Mouse (Mus musculus) erythroblast, embryonic 14.5 days (primary cell): ENCODE data around the gene Bmp8a. TPM values are rescaled to one million over a fixed set of nuclear protein-coding genes. Genes with fewer than 3 reads are reported as not detected.
"Not testable (repeated sequence)": the region's sequence is repeated elsewhere in the genome, so short reads cannot be mapped to it uniquely, and the experiment has no call there.

ENCODE experiments used
- H3K27me3 ChIP-seq: 2 replicates; pipeline ENCODE4 v1.6.1; 2012; ENCODE audit warnings: inconsistent platforms; ENCODE audit not compliant: control insufficient read depth
- H3K36me3 ChIP-seq: 2 replicates; pipeline ENCODE4 v1.6.1; 2012; ENCODE audit warnings: mild to moderate bottlenecking, inconsistent platforms; ENCODE audit not compliant: control insufficient read depth
- H3K4me1 ChIP-seq: 2 replicates; pipeline ENCODE4 v1.6.1; 2012; ENCODE audit warnings: inconsistent platforms; ENCODE audit not compliant: control insufficient read depth
- H3K4me3 ChIP-seq: replicated peaks from 2 replicates; pipeline ENCODE3; 2012; ENCODE audit warnings: moderate library complexity, mild to moderate bottlenecking, inconsistent platforms
- H3K9me3 ChIP-seq: 2 replicates; pipeline ENCODE4 v1.6.1; 2012; ENCODE audit warnings: low read length, inconsistent platforms, mixed read lengths; ENCODE audit not compliant: control insufficient read depth
- GATA1 ChIP-seq: IDR thresholded peaks from 2 replicates; pipeline ENCODE4 v1.6.1; 2012; ENCODE audit warnings: low read length, inconsistent platforms, mixed read lengths
- TAL1 ChIP-seq: IDR thresholded peaks from 3 replicates; pipeline ENCODE4 v1.6.1; 2012; ENCODE audit warnings: low read length, inconsistent platforms, mixed read lengths
- polyA plus RNA-seq: library from polyadenylated mRNA; stranded (reverse); fragments of >175 nt; gene quantifications from 2 replicates; pipeline ENCODE4 v1.2.3, GENCODE M21; 2012

Gene Bmp8a
- polyA plus RNA-seq, 1 experiment = not detected

DNA sequence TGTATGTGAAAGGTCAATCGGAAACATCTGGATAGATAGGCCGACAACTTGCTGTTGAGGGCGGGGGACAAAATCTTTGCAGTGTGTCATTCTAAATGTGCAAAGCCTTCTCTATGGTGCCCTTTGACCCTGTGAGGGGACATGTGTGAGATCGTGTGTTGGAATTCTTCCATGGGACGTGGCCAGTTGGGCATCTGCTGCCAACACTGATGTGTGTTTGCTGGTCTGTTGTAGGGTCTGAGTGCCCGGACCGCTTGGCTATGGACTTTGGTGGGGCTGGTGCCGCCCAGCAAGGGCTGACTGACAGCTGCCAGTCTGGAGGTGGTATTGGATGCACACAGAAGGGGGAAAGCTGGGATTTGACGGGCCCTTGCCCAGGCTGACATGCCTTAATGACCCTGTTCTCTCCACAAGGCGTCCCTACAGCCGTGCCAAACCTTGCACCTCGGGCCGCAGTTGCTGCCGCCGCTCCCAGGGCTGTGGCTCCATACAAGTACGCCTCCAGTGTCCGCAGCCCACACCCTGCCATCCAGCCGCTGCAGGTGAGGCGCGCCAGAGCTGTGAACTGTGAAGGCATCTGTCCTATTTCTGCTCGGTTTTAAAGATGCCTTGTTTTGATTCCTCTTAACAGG is 47.4 kb downstream of the Bmp8a start:
- Histone ChIP-seq H3K36me3 (peaks cover 100% of the 10 kb centered on the region), H3K4me1 (peaks cover 39% of the 10 kb centered on the region), H3K4me3 (no peak overlapping the region), H3K27me3 (no peaks in the 10 kb centered on the region), H3K9me3 (no peaks in the 10 kb centered on the region)
- TF ChIP-seq GATA1 (no peak), TAL1 (no peak)

GRCm38 (mm10) chr4:123295026-123295425 is 48.0 kb downstream of the Bmp8a start:
- not testable (repeated sequence) for H3K9me3 ChIP-seq, H3K27me3 ChIP-seq, H3K4me3 ChIP-seq
- Histone ChIP-seq H3K4me1 (peaks cover 41% of the 10 kb centered on the region), H3K36me3 (peaks cover 100% of the 10 kb centered on the region)

GRCm38 (mm10) chr4:123293661-123294443 is 49.2 kb downstream of the Bmp8a start:
- H3K4me3 ChIP-seq = no peak overlapping the region
- H3K9me3 ChIP-seq = peaks cover 4% of the 10 kb centered on the region
- TF ChIP-seq GATA1 = no peak
- TF ChIP-seq TAL1 = no peak
- no peaks in the 10 kb centered on the region; the same call in 1 of the 2 replicates for H3K27me3 ChIP-seq
- peaks cover 52% of the 10 kb centered on the region for H3K4me1 ChIP-seq
- H3K36me3 ChIP-seq = peaks cover 100% of the 10 kb centered on the region

DNA sequence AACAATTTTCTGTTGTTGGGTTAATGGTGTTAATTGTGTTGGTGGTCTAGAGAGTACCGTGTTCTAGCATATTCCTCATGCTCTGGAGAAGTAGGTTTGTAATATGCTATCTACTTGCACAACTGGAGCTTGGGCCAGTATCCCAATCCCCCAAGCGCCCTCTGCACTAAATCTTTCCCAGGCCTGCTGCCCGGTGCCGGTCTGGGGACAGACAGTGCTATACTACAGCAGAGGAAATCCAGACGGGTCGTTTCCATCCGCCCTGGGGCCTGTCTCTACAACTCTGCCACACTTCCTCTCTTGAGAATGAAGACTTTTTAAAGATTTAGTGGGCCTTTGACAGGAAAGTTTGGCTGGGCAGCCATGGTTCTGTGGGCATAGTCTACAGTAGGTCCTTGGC is 50.1 kb downstream of the Bmp8a start:
- peaks cover 60% of the 10 kb centered on the region for H3K4me1 ChIP-seq
- H3K36me3 ChIP-seq = peaks cover 100% of the 10 kb centered on the region
- no peak for TF ChIP-seq TAL1
- TF ChIP-seq GATA1 = no peak
- no peak overlapping the region for H3K4me3 ChIP-seq
- peaks cover 8% of the 10 kb centered on the region for H3K9me3 ChIP-seq
- H3K27me3 ChIP-seq = no peaks in the 10 kb centered on the region; the same call in 1 of the 2 replicates

DNA sequence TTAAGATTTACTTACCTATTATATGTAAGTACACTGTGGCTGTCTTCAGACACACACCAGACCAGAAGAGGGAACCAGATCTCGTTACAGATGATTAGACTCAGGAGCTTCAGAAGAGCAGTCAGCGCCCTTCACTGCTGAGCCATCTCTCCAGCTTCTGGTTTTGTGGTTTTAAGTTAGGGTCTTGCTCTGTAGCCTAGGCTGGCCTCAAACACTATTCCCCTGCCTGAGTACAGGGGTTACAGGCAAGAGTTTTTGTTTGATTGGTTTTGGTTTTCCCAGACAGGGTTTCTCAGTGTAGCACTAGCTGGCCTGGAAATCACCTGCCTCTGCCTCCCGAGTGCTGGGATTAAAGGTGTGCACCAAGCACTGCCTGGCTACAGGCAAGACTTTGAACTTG is 50.7 kb downstream of the Bmp8a start:
- no peaks in the 10 kb centered on the region; the same call in 1 of the 2 replicates for H3K27me3 ChIP-seq
- H3K9me3 ChIP-seq = peaks cover 8% of the 10 kb centered on the region
- no peak overlapping the region for H3K4me3 ChIP-seq
- peaks cover 100% of the 10 kb centered on the region for H3K36me3 ChIP-seq
- TF ChIP-seq GATA1 (no peak), TAL1 (no peak)
- peaks cover 66% of the 10 kb centered on the region for H3K4me1 ChIP-seq

DNA sequence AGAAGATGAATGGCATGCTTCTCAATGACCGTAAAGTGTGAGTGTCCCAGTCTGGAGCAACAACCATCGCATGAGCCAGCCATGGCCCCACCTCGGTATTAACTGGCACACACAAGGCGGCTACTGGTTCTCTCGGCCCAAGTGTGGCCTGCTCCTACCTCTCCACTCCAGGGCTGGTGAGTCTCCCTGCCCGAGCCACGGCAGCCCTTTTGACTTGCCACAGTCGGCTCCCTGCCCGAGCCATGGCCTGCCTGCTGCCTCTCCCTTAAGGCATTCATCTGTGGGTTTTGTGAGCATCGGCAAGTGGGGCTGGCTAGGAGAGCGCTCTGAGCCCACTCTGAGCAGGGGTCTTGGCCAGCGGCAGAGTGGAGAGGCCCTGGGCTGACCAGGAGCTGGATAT is 54.0 kb downstream of the Bmp8a start:
- Histone ChIP-seq H3K9me3 (peaks cover 8% of the 10 kb centered on the region), H3K4me3 (peak overlapping the region; percentile 66), H3K27me3 (no peaks in the 10 kb centered on the region; the same call in 1 of the 2 replicates), H3K36me3 (peaks cover 100% of the 10 kb centered on the region), H3K4me1 (peaks cover 64% of the 10 kb centered on the region)
- TF ChIP-seq GATA1 = no peak
- TF ChIP-seq TAL1 = no peak

DNA sequence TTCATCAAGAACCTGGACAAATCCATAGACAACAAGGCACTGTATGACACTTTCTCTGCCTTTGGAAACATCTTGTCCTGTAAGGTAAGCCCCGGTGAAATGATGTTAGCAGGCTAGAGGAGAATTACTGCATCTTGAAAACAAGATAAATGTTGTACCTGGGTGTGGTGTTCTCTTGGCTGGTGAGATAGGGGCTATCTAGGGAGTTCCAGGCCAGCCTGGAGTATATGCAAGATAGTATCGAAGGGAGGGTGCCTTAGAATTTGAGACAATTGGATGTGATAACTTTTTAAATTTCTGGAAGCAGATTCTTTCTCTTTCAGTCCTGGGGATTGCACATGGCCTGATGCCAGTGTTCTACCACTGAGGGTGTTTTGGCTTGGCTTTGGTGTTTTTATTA is 56.3 kb downstream of the Bmp8a start:
- Histone ChIP-seq H3K36me3 (peaks cover 83% of the 10 kb centered on the region), H3K4me1 (peaks cover 59% of the 10 kb centered on the region), H3K27me3 (no peaks in the 10 kb centered on the region; the same call in 1 of the 2 replicates), H3K4me3 (peak overlapping the region; percentile 66), H3K9me3 (peaks cover 8% of the 10 kb centered on the region)
- TF ChIP-seq TAL1 = peak; percentile 89
- peak; percentile 97 for TF ChIP-seq GATA1

GRCm38 (mm10) chr4:123284731-123285624 is 58.1 kb downstream of the Bmp8a start:
- no peak for TF ChIP-seq TAL1
- TF ChIP-seq GATA1 = no peak
- Histone ChIP-seq H3K27me3 (no peaks in the 10 kb centered on the region; the same call in 1 of the 2 replicates), H3K4me1 (peaks cover 64% of the 10 kb centered on the region), H3K4me3 (peak overlapping the region; percentile 66), H3K36me3 (peaks cover 65% of the 10 kb centered on the region), H3K9me3 (peaks cover 8% of the 10 kb centered on the region)

- H3K27me3 ChIP-seq, H3K9me3 ChIP-seq: not testable (repeated sequence)
- H3K4me3 ChIP-seq = peak overlapping the region; percentile 66
- peaks cover 57% of the 10 kb centered on the region for H3K4me1 ChIP-seq
- H3K36me3 ChIP-seq = peaks cover 52% of the 10 kb centered on the region
Observed at GRCm38 (mm10) chr4:123283675-123284064, 59.4 kb downstream of the Bmp8a start.

- Histone ChIP-seq H3K4me3 (peak overlapping the region; percentile 67), H3K36me3 (peaks cover 46% of the 10 kb centered on the region), H3K4me1 (peaks cover 52% of the 10 kb centered on the region)
- not testable (repeated sequence) for H3K27me3 ChIP-seq, H3K9me3 ChIP-seq
Observed at GRCm38 (mm10) chr4:123282915-123283674, 60.0 kb downstream of the Bmp8a start.
